Mouse (Mus musculus) CH12F3 (cell line): ENCODE results near the gene Dyrk1a.

ENCODE experiments used
- in situ Hi-C: fragments of 300-500 bp; cut with MboI; formaldehyde crosslinking; loops from 2 replicates; pipeline ENCODE4 v1.14.3; 2020; ENCODE audit warnings: low sequenced_read_pairs

Gene Dyrk1a

GRCm38 (mm10) chr16:94569229-94570176 lies at the start of gene Dyrk1a:
Gene Dyrk1a (plus strand): TSS chr16:94570010.
- in situ Hi-C loops, result no loop called here

- in situ Hi-C loops, result loop anchor here (10.0 kb wide), 1 partner anchor 81 kb away; no protein-coding TSS in a partner anchor
These were observed 46.0 kb upstream of the Dyrk1a start for GRCm38 (mm10) chr16:94523594-94524377.

GRCm38 (mm10) chr16:94524691-94525090 lies 45.1 kb upstream of the Dyrk1a start:
- in situ Hi-C loops, result loop anchor here (10.0 kb wide), 1 partner anchor 80 kb away; no protein-coding TSS in a partner anchor

- in situ Hi-C loops, result loop anchor here (10.0 kb wide), 1 partner anchor 79 kb away; no protein-coding TSS in a partner anchor
These were observed 43.9 kb upstream of the Dyrk1a start for GRCm38 (mm10) chr16:94525955-94526343.

- in situ Hi-C loops, result loop anchor here (10.0 kb wide), 1 partner anchor 78 kb away; no protein-coding TSS in a partner anchor
These were observed 43.3 kb upstream of the Dyrk1a start, which contains the start of gene Vps26c for GRCm38 (mm10) chr16:94526344-94527151. Gene Vps26c (minus strand): TSS chr16:94526830.

GRCm38 (mm10) chr16:94527152-94527534 lies 42.7 kb upstream of the Dyrk1a start:
- in situ Hi-C loops, result loop anchor here (10.0 kb wide), 1 partner anchor 78 kb away; no protein-coding TSS in a partner anchor

GRCm38 (mm10) chr16:94527546-94527945 lies 42.3 kb upstream of the Dyrk1a start:
- in situ Hi-C loops, result loop anchor here (10.0 kb wide), 1 partner anchor 77 kb away; no protein-coding TSS in a partner anchor

GRCm38 (mm10) chr16:94531268-94531667 lies 38.5 kb upstream of the Dyrk1a start:
- in situ Hi-C loops, result no loop called here

- in situ Hi-C loops, result no loop called here
These were observed 36.1 kb upstream of the Dyrk1a start for GRCm38 (mm10) chr16:94533679-94534078.

GRCm38 (mm10) chr16:94535716-94536115 lies 34.1 kb upstream of the Dyrk1a start:
- in situ Hi-C loops, result no loop called here

GRCm38 (mm10) chr16:94536417-94537158 lies 33.2 kb upstream of the Dyrk1a start:
- in situ Hi-C loops, result no loop called here

GRCm38 (mm10) chr16:94537159-94537527 lies 32.7 kb upstream of the Dyrk1a start:
- in situ Hi-C loops, result no loop called here

GRCm38 (mm10) chr16:94540140-94540539 lies 29.7 kb upstream of the Dyrk1a start:
- in situ Hi-C loops, result no loop called here

- in situ Hi-C loops, result no loop called here
These were observed 26.9 kb upstream of the Dyrk1a start for GRCm38 (mm10) chr16:94542898-94543297.

GRCm38 (mm10) chr16:94544540-94545105 lies 25.2 kb upstream of the Dyrk1a start:
- in situ Hi-C loops, result no loop called here

- in situ Hi-C loops, result no loop called here
These were observed 23.8 kb upstream of the Dyrk1a start for GRCm38 (mm10) chr16:94545781-94546562.

- in situ Hi-C loops, result no loop called here
These were observed 20.0 kb upstream of the Dyrk1a start for GRCm38 (mm10) chr16:94549813-94550212.

- in situ Hi-C loops, result no loop called here
These were observed 17.9 kb upstream of the Dyrk1a start for GRCm38 (mm10) chr16:94551934-94552333.

GRCm38 (mm10) chr16:94555346-94555745 lies 14.5 kb upstream of the Dyrk1a start:
- in situ Hi-C loops, result no loop called here
